Comparison of ENCODE assay signal across 9 mouse cellular contexts in the genomic region with DNA sequence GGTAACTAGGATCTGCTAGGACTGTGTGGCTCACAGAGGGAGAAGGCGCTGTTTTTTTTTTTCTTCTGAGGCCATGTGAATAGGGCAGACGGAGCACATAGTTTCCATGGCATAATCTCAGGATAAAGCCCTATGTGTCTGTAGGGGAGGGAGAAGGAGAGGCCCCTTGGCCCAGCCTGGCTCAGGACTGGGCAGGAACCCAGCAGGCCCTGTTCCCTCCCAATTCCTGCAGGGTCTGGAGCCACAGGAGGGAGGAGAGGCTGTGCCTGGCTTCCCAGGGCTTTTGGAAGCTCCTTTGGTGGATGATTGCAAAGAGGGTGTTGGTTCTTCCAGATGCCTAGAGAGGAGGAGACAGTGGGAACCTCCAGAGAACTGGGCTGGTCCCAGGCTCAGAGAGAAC. TPM values are rescaled to one million over a fixed set of nuclear protein-coding genes. Genes with fewer than 3 reads are reported as not detected.
DNase-seq lines count a peak whose midpoint lies in the region; ATAC-seq lines count a peak whose summit lies in the region.
"Had no signal": no experiment of that assay in that cellular context is flagged by ENCODE, and none has a peak within 500 bp of the region (broad histone marks: within the 10 kb centered on the region; RNA-seq: fewer than 3 reads in every experiment).

No protein-coding gene starts in this region.

- no peak overlapping the region for H3K9ac ChIP-seq in embryonic facial prominence, embryonic 13.5 days
- no peak overlapping the region for H3K9ac ChIP-seq in embryonic facial prominence, embryonic 15.5 days
- H3K9ac ChIP-seq in heart, embryonic 13.5 days = peak overlapping the region; percentile 50; the same call in 1 of the 2 replicates
- no peak overlapping the region for H3K9ac ChIP-seq in lung, embryonic 16.5 days (ENCODE audit: low read length)
- peak overlapping the region; percentile 50 for H3K9ac ChIP-seq in stomach, embryonic 16.5 days (ENCODE audit: low read length)
- H3K9ac ChIP-seq: lung, embryonic 14.5 days had no signal

- no peak overlapping the region for H3K4me2 ChIP-seq in embryonic facial prominence, embryonic 13.5 days
- no peak overlapping the region for H3K4me2 ChIP-seq in embryonic facial prominence, embryonic 15.5 days (replicated peaks)
- no peak overlapping the region for H3K4me2 ChIP-seq in heart, embryonic 13.5 days
- H3K4me2 ChIP-seq in lung, embryonic 16.5 days (ENCODE audit: low read depth, low read length) = no peak overlapping the region
- H3K4me2 ChIP-seq in stomach, embryonic 16.5 days (ENCODE audit: low read depth, low read length) = no peak overlapping the region
- H3K4me2 ChIP-seq: lung, embryonic 14.5 days had no signal

- no peak for DNase-seq in embryonic facial prominence, embryonic 10.5 days (ENCODE audit: low spot score)
- no peak for DNase-seq in thymus, postnatal 0 days (ENCODE audit: low spot score)
- no peak for DNase-seq in kidney, adult 18-20 months
- DNase-seq: lung, embryonic 14.5 days had no signal

- H3K27me3 ChIP-seq in embryonic facial prominence, embryonic 13.5 days = no peaks in the 10 kb centered on the region
- H3K27me3 ChIP-seq in embryonic facial prominence, embryonic 10.5 days (replicated peaks; ENCODE audit: low read depth, poor library complexity, severe bottlenecking) = no peaks in the 10 kb centered on the region
- no peaks in the 10 kb centered on the region for H3K27me3 ChIP-seq in embryonic facial prominence, embryonic 15.5 days
- no peaks in the 10 kb centered on the region for H3K27me3 ChIP-seq in heart, embryonic 13.5 days (replicated peaks)
- H3K27me3 ChIP-seq in lung, embryonic 16.5 days (ENCODE audit: control insufficient read depth, insufficient read depth, low read depth, low read length) = no peaks in the 10 kb centered on the region
- no peaks in the 10 kb centered on the region for H3K27me3 ChIP-seq in stomach, embryonic 16.5 days (ENCODE audit: control insufficient read depth, insufficient read depth, low read length)

- ATAC-seq in embryonic facial prominence, embryonic 13.5 days (ENCODE audit: insufficient number of reproducible peaks, insufficient read depth, low FRiP score, low TSS enrichment, low read depth) = no peak
- ATAC-seq in embryonic facial prominence, embryonic 15.5 days (ENCODE audit: insufficient number of reproducible peaks, low FRiP score, low TSS enrichment, low read depth) = peak; percentile 52; the same call in 1 of the 2 replicates
- peak; percentile 67; the same call in 1 of the 2 replicates for ATAC-seq in heart, embryonic 13.5 days (ENCODE audit: extremely low read depth, insufficient number of reproducible peaks, low FRiP score, low TSS enrichment)
- ATAC-seq in lung, embryonic 16.5 days (ENCODE audit: low read depth) = peak; percentile 78
- peak; percentile 78; the same call in 1 of the 2 replicates for ATAC-seq in stomach, embryonic 16.5 days (ENCODE audit: insufficient read depth, low FRiP score)

- H3K4me1 ChIP-seq in embryonic facial prominence, embryonic 13.5 days = peaks cover 19% of the 10 kb centered on the region
- peaks cover 15% of the 10 kb centered on the region for H3K4me1 ChIP-seq in embryonic facial prominence, embryonic 10.5 days
- H3K4me1 ChIP-seq in embryonic facial prominence, embryonic 15.5 days = peaks cover 16% of the 10 kb centered on the region
- peaks cover 28% of the 10 kb centered on the region for H3K4me1 ChIP-seq in heart, embryonic 13.5 days
- H3K4me1 ChIP-seq in lung, embryonic 16.5 days (replicated peaks; ENCODE audit: control insufficient read depth, insufficient read depth, low read length) = peaks cover 2% of the 10 kb centered on the region; the same call in 1 of the 2 replicates
- H3K4me1 ChIP-seq in stomach, embryonic 16.5 days (ENCODE audit: control insufficient read depth, insufficient read depth, low read length) = peaks cover 15% of the 10 kb centered on the region

- no peaks in the 10 kb centered on the region for H3K36me3 ChIP-seq in embryonic facial prominence, embryonic 13.5 days
- no peaks in the 10 kb centered on the region for H3K36me3 ChIP-seq in embryonic facial prominence, embryonic 10.5 days (replicated peaks)
- H3K36me3 ChIP-seq in embryonic facial prominence, embryonic 15.5 days = no peaks in the 10 kb centered on the region
- no peaks in the 10 kb centered on the region for H3K36me3 ChIP-seq in heart, embryonic 13.5 days
- H3K36me3 ChIP-seq in lung, embryonic 16.5 days (ENCODE audit: control insufficient read depth, insufficient read depth, low read length) = no peaks in the 10 kb centered on the region
- no peaks in the 10 kb centered on the region for H3K36me3 ChIP-seq in stomach, embryonic 16.5 days (ENCODE audit: control insufficient read depth, insufficient read depth, low read length)

- H3K9me3 ChIP-seq in embryonic facial prominence, embryonic 13.5 days = no peaks in the 10 kb centered on the region
- no peaks in the 10 kb centered on the region for H3K9me3 ChIP-seq in embryonic facial prominence, embryonic 10.5 days
- H3K9me3 ChIP-seq in embryonic facial prominence, embryonic 15.5 days (replicated peaks) = no peaks in the 10 kb centered on the region
- no peaks in the 10 kb centered on the region for H3K9me3 ChIP-seq in heart, embryonic 13.5 days
- no peaks in the 10 kb centered on the region for H3K9me3 ChIP-seq in lung, embryonic 16.5 days (ENCODE audit: control insufficient read depth, low read length)
- no peaks in the 10 kb centered on the region for H3K9me3 ChIP-seq in stomach, embryonic 16.5 days (replicated peaks; ENCODE audit: control insufficient read depth, low read length)

- no peak overlapping the region for H3K4me3 ChIP-seq in embryonic facial prominence, embryonic 13.5 days
- H3K4me3 ChIP-seq in embryonic facial prominence, embryonic 10.5 days = no peak overlapping the region
- no peak overlapping the region for H3K4me3 ChIP-seq in embryonic facial prominence, embryonic 15.5 days (replicated peaks)
- H3K4me3 ChIP-seq in heart, embryonic 13.5 days = no peak overlapping the region
- no peak overlapping the region for H3K4me3 ChIP-seq in lung, embryonic 16.5 days (ENCODE audit: low read length)
- H3K4me3 ChIP-seq in stomach, embryonic 16.5 days (replicated peaks; ENCODE audit: low read length) = no peak overlapping the region

- 50% methylated on average over 2 of the region's 2 CpGs for WGBS in embryonic facial prominence, embryonic 13.5 days
- 52% methylated on average over 2 of the region's 2 CpGs for WGBS in embryonic facial prominence, embryonic 10.5 days
- 46% methylated on average over 2 of the region's 2 CpGs for WGBS in embryonic facial prominence, embryonic 15.5 days
- 50% methylated on average over 2 of the region's 2 CpGs for WGBS in heart, embryonic 13.5 days
- 50% methylated on average over 2 of the region's 2 CpGs for WGBS in lung, embryonic 16.5 days
- 36% methylated on average over 2 of the region's 2 CpGs for WGBS in stomach, embryonic 16.5 days

- H3K27ac ChIP-seq in embryonic facial prominence, embryonic 13.5 days = peak overlapping the region; percentile 48; the same call in 1 of the 2 replicates
- H3K27ac ChIP-seq in embryonic facial prominence, embryonic 10.5 days (replicated peaks) = no peak overlapping the region
- H3K27ac ChIP-seq in embryonic facial prominence, embryonic 15.5 days (replicated peaks) = peak overlapping the region; percentile 48; the same call in 1 of the 2 replicates
- H3K27ac ChIP-seq in heart, embryonic 13.5 days (replicated peaks) = peak overlapping the region; percentile 84
- peak overlapping the region; percentile 21; the same call in 1 of the 2 replicates for H3K27ac ChIP-seq in lung, embryonic 16.5 days (ENCODE audit: low read length)
- H3K27ac ChIP-seq in stomach, embryonic 16.5 days (ENCODE audit: low read length) = peak overlapping the region; percentile 73

RNA-seq across cellular contexts. Expression of a gene that starts 24.2 kb away (rescaled TPM):
- 5.7 and 6.5 TPM in 2 replicates for polyA plus RNA-seq in embryonic facial prominence, embryonic 13.5 days (2015; fragmentation: Nextera tagmentation; extraction: Ambion mirVana)
- polyA plus RNA-seq in embryonic facial prominence, embryonic 10.5 days (2016; fragmentation: Nextera tagmentation; extraction: Ambion mirVana) = 3.3 and 3.9 TPM in 2 replicates
- 7.7 and 8.9 TPM in 2 replicates for polyA plus RNA-seq in embryonic facial prominence, embryonic 15.5 days (2015; fragmentation: Nextera tagmentation; extraction: Ambion mirVana)
- polyA plus RNA-seq in heart, embryonic 13.5 days (2015; fragmentation: Nextera tagmentation; extraction: Ambion mirVana) = 6.5 and 7.2 TPM in 2 replicates
- polyA plus RNA-seq in lung, embryonic 16.5 days (2015; fragmentation: Nextera tagmentation; extraction: Ambion mirVana) = 6.3 and 7.5 TPM in 2 replicates
- 10.2 and 11.6 TPM in 2 replicates for polyA plus RNA-seq in stomach, embryonic 16.5 days (2015; fragmentation: Nextera tagmentation; extraction: Ambion mirVana)
- 3.3 and 4.7 TPM in 2 replicates for polyA plus RNA-seq in thymus, postnatal 0 days (2015; fragmentation: Nextera tagmentation; extraction: Ambion mirVana)

Comparison
In these comparisons a context has a peak if more than half of its experiments do, and no peak if none do; other contexts are left out.
1. H3K9ac ChIP-seq: peak in heart, embryonic 13.5 days (single experiment) and stomach, embryonic 16.5 days (single experiment); none in embryonic facial prominence, embryonic 13.5 days (single experiment), embryonic facial prominence, embryonic 15.5 days (single experiment) and lung, embryonic 16.5 days (single experiment).